Mouse (Mus musculus) intestine, embryonic 16.5 days (tissue): ENCODE results near the gene Mrgprf. TPM values are rescaled to one million over a fixed set of nuclear protein-coding genes. Genes with fewer than 3 reads are reported as not detected.
A peak's percentile ranks its signal among the peaks of the same experiment; 100 is the strongest.

Experiments used
- ATAC-seq: fragments of 200-750 bp; cut with Nextera tagmentation; 2 replicates; pipeline ENCODE4 v1.8.0; 2017; ENCODE audit warnings: moderate TSS enrichment, moderate library complexity
- H3K27ac ChIP-seq: fragments of 300-500 bp; sonication (generic); 2 replicates; pipeline ENCODE4 v1.5.1; 2014; ENCODE audit warnings: mild to moderate bottlenecking, low read length
- H3K27me3 ChIP-seq: fragments of 300-500 bp; sonication (generic); replicated peaks from 2 replicates; pipeline ENCODE4 v1.6.1; 2014; ENCODE audit warnings: low read length, control low read depth, mixed read lengths; ENCODE audit not compliant: control insufficient read depth, insufficient read depth
- H3K36me3 ChIP-seq: fragments of 300-500 bp; sonication (generic); 2 replicates; pipeline ENCODE4 v1.6.1; 2014; ENCODE audit warnings: low read length, control low read depth; ENCODE audit not compliant: control insufficient read depth, insufficient read depth
- H3K4me1 ChIP-seq: fragments of 300-500 bp; sonication (generic); 2 replicates; pipeline ENCODE4 v1.6.1; 2014; ENCODE audit warnings: low read length, control low read depth, mixed read lengths; ENCODE audit not compliant: control insufficient read depth, insufficient read depth
- H3K4me2 ChIP-seq: fragments of 300-500 bp; sonication (generic); 2 replicates; pipeline ENCODE4 v1.6.1; 2014; ENCODE audit warnings: low read depth, low read length, control low read depth
- H3K4me3 ChIP-seq: fragments of 300-500 bp; sonication (generic); 2 replicates; pipeline ENCODE4 v1.5.1; 2014; ENCODE audit warnings: mild to moderate bottlenecking, low read length
- H3K9ac ChIP-seq: fragments of 300-500 bp; sonication (generic); 2 replicates; pipeline ENCODE4 v1.6.1; 2014; ENCODE audit warnings: low read depth, low read length
- H3K9me3 ChIP-seq: fragments of 300-500 bp; sonication (generic); 2 replicates; pipeline ENCODE4 v1.6.1; 2016; ENCODE audit warnings: low read length, control low read depth; ENCODE audit not compliant: control insufficient read depth
- WGBS: fragments of 180-500 bp; shearing (Covaris S2); extraction: QIAGEN DNeasy Blood & Tissue Kit; methylation state at CpG from one replicate; pipeline ENCODE4 v1.1.7; 2014; 5-methylcytosine and 5-hydroxymethylcytosine counted together
- polyA plus RNA-seq: library from polyadenylated mRNA; unstranded; fragments of >200 nt; fragmentation: Nextera tagmentation; extraction: Ambion mirVana; gene quantifications from 2 replicates; pipeline ENCODE4 v1.2.1, GENCODE M21; 2015

Mrgprf gene
- polyA plus RNA-seq, 1 experiment from 2014 or later, result 2.5 TPM

DNA sequence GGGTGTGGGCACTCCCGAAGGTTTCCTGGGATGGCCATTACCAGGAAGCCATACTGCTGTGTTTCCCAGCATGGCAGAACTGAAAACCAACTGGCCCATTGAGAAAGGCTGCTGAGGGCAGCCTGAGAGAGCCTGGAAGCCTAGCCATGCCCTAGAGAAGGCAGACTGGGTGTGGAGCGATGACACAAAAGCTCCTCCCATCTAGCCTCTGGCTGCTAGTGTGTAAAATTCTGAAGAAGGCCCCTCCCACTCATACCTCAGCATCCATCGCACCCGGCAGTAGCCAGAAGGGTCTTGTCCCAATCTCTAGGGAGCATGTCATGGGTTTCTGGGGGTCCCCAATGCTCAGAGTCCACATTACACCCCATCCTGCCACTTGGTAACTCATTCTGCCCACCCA is 19.2 kb upstream of the Mrgprf start:
- Histone ChIP-seq H3K4me3 (no peak overlapping the region), H3K36me3 (peaks cover 12% of the 10 kb centered on the region), H3K4me1 (peaks cover 18% of the 10 kb centered on the region), H3K27ac (no peak overlapping the region), H3K9ac (no peak overlapping the region), H3K4me2 (no peak overlapping the region), H3K9me3 (no peaks in the 10 kb centered on the region), H3K27me3 (no peaks in the 10 kb centered on the region)
- ATAC-seq, result no peak
- WGBS, result 81% methylated on average over 4 of the region's 4 CpGs

DNA sequence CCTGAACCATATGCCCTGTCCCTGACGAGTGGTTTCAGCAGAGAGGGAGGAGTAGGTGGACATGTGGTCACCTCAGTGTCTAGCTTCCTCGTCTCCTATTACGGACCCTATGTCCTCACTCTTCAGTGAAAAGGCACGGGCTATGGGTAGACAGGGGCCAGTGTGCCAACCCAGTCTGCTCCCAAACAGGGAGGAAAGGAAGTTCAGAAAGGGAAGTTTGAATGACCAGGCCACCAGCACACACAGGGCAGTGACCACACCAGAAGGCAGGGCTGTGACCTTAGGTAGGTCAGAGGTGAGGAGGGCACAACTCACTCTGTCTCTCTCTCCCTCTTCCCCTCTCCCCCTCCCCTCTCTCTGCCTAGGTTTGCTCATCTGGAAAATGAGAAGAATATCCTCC is 17.6 kb upstream of the Mrgprf start:
- peaks cover 22% of the 10 kb centered on the region for H3K4me1 ChIP-seq
- H3K9ac ChIP-seq, result peak overlapping the region; percentile 64
- no peak for ATAC-seq
- H3K36me3 ChIP-seq, result peaks cover 7% of the 10 kb centered on the region
- no peak overlapping the region for H3K27ac ChIP-seq
- H3K9me3 ChIP-seq, result no peaks in the 10 kb centered on the region
- H3K4me2 ChIP-seq, result peak overlapping the region; percentile 53
- H3K4me3 ChIP-seq, result peak overlapping the region; percentile 54
- 50% methylated on average over 4 of the region's 4 CpGs for WGBS
- H3K27me3 ChIP-seq, result no peaks in the 10 kb centered on the region

DNA sequence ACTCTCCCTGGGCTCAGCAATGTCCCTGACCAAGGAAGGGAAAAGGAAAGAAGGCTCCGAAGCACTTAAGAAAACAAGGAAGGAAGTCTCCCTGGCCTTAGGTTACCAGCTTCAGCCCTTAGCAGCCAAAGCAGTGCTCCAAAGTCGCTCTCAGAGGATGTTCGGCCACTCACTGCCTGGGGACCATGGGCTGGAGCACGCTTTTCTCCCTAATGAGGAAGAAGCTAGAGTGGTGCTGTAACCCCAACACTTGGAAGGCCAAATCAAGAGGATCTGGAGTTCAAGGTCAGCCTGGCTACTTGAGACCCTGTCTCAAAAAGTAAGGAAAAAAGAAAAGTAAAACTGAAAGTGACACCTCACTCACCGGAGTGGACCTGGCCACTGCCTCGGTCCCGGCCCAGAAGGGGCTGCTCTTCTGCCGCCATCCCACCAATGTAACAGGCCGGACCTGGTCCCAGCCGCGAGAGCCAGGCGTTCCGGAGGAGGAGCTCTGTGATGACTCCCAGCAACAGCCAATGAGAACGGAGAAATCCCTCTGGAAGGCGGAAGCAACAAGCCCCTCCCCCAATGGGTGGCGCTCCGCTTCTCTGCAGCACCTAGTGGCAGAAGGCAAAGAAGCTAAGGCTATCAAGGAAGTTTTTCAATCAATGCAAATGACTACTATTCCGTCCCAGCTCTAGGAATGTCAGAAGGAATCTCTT is 17.0 kb upstream of the Mrgprf start, which contains the start of gene Tpcn2:
Tpcn2 (minus strand) TSS at position 525 of the 701 bp plus-strand sequence.
- Histone ChIP-seq H3K27ac (peak within 1 kb of the TSS; percentile 70), H3K9me3 (no peaks in the 10 kb centered on the region), H3K36me3 (peaks cover 7% of the 10 kb centered on the region), H3K4me1 (peaks cover 22% of the 10 kb centered on the region), H3K4me3 (peak within 1 kb of the TSS; percentile 54), H3K27me3 (no peaks in the 10 kb centered on the region), H3K9ac (peak within 1 kb of the TSS; percentile 64), H3K4me2 (peak within 1 kb of the TSS; percentile 53)
- peak; percentile 91 for ATAC-seq
- 1% methylated on average over 18 of the region's 18 CpGs for WGBS

DNA sequence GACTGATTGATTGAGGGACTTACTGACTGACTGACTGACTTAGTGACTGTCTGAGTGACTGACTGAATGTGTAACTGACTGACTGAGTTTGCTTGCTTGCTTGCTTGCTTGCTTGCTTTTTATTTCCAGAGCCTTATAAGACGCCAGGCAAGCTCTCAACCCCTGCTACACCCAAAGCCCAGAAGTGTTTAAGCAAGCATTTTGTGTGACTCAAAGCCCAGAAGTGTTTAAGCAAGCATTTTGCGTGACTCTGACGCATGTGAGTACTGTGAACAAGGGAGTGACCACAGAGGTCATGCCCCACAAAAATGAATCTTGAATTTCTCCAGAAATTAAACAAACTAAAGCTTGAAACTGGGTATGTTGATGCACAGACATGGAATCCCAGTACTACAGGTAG is 16.3 kb upstream of the Mrgprf start:
- ATAC-seq, result peak; percentile 19
- no peaks in the 10 kb centered on the region for H3K9me3 ChIP-seq

DNA sequence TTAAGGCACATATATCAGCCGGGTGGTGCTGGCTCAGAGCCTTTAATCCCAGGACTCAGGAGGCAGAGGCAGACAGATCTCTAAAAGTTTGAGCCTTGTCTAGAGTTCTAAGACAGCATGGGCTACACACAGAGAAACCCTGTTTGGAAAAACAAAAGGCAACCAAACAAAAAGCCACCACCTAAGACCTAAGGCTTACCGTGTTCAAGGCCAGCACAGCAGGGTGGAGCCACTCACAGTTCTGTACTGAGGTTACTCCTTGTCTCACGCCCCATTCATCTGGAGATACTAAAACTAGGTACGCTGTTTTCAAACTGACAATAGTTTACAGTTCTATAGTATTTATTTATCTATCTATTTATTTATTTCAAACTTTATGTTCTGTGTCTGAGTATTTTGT is 15.2 kb upstream of the Mrgprf start:
- WGBS, result 75% methylated on average over 4 of the region's 4 CpGs
- no peak overlapping the region for H3K9ac ChIP-seq
- ATAC-seq, result no peak
- no peaks in the 10 kb centered on the region for H3K36me3 ChIP-seq
- H3K9me3 ChIP-seq, result no peaks in the 10 kb centered on the region
- H3K27me3 ChIP-seq, result no peaks in the 10 kb centered on the region
- H3K4me2 ChIP-seq, result no peak overlapping the region
- peaks cover 22% of the 10 kb centered on the region for H3K4me1 ChIP-seq
- H3K27ac ChIP-seq, result no peak overlapping the region
- no peak overlapping the region for H3K4me3 ChIP-seq

More for the DNA sequence above, 16.3 kb upstream of the Mrgprf start:
- Histone ChIP-seq H3K27ac (peak overlapping the region; percentile 70), H3K36me3 (peaks cover 7% of the 10 kb centered on the region; the same call in 1 of the 2 replicates), H3K4me2 (peak overlapping the region; percentile 53), H3K27me3 (no peaks in the 10 kb centered on the region), H3K4me3 (peak overlapping the region; percentile 54), H3K9ac (no peak overlapping the region), H3K4me1 (peaks cover 22% of the 10 kb centered on the region)
- 33% methylated on average over 3 of the region's 3 CpGs for WGBS

DNA sequence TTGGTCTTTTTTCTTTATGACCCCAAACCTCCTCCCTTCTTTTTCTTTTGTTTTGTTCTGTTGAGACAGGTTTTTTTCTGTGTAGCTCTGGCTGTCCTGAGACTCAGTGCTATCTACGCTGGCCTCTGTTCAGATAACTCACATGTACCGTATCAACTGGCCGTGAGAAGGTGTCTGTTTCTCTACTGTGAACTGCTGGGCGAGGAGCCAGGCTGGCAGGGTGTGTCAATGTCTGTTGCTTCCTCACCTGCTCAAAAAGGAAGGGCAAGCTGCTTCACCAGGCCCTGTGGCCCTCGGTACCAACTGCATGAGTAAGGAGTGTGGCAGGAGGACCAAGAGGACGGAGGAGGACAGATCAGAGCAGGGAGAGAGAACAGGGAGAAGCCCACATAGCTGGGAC is 13.2 kb upstream of the Mrgprf start:
- Histone ChIP-seq H3K27me3 (no peaks in the 10 kb centered on the region), H3K9me3 (no peaks in the 10 kb centered on the region), H3K36me3 (no peaks in the 10 kb centered on the region), H3K27ac (0 out of 2 replicates have a peak overlapping the region, but pooled peaks have one; percentile 15), H3K4me1 (peaks cover 17% of the 10 kb centered on the region), H3K4me2 (no peak overlapping the region), H3K9ac (no peak overlapping the region), H3K4me3 (no peak overlapping the region)
- WGBS, result 67% methylated on average over 6 of the region's 6 CpGs
- ATAC-seq, result no peak

DNA sequence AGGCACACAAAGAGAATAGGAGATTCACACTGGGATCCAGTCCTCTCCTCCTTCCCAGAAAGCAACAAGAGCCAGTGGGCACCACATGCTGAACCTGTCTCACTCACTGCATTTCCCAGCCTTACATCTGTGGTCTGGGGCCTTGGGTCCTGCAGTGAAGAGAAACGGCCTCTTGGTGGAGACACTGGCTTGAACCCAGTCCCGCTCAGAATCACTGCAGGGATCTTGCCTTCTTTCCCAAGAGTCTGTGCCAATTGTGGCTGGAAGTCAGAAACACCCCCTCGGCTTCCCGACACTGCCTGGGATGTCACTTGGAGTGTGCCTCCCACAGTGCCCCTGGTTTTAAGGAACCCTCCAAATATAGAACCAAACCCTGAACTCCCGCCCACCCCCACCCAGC is 11.3 kb upstream of the Mrgprf start:
- Histone ChIP-seq H3K4me1 (peaks cover 7% of the 10 kb centered on the region; the same call in 1 of the 2 replicates), H3K4me2 (no peak overlapping the region), H3K9ac (no peak overlapping the region), H3K36me3 (no peaks in the 10 kb centered on the region), H3K27ac (no peak overlapping the region), H3K27me3 (no peaks in the 10 kb centered on the region), H3K4me3 (no peak overlapping the region), H3K9me3 (no peaks in the 10 kb centered on the region)
- no peak for ATAC-seq
- WGBS, result 29% methylated on average over 5 of the region's 5 CpGs

DNA sequence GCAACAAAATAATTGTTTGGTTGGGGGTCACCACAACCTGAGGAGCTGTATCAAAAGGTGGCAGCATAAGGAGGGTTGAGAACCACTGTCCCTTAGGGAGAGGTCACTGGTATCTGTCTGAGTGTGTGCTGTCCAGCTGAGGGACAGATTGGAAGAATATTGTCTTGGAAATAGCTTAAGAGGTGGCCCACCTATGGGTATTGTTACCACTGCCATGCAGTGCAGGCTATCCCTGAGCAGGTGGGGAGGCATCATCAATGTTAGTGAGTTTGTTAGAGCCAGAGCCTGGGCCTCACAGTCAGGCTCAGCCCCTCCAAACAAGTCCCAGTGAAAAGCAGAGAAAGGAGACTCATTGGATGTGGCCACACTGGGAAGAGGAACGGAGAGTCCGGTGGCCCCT is 8.8 kb upstream of the Mrgprf start:
- Histone ChIP-seq H3K9ac (no peak overlapping the region), H3K9me3 (no peaks in the 10 kb centered on the region), H3K4me1 (peaks cover 3% of the 10 kb centered on the region; the same call in 1 of the 2 replicates), H3K4me3 (no peak overlapping the region), H3K27me3 (no peaks in the 10 kb centered on the region), H3K36me3 (no peaks in the 10 kb centered on the region), H3K4me2 (no peak overlapping the region), H3K27ac (no peak overlapping the region)
- no peak for ATAC-seq
- 93% methylated on average over 2 of the region's 2 CpGs for WGBS

DNA sequence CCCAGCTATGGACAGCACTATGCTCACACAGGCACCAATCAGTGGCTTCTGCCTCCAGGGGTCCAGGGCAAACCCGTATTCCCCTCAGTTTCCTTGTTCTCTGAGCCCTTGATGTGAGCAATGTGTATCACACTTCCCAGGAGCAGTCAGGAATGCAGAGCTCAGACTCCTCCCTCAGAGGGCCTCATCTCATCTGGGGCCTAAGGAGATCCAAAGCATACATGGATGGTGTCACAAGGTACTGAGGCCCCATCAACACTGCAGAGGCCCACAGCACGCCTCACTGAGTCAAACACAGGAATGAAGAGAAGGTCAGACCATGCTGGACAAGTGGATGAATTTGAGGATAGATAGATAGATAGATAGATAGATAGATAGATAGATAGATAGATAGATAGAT is 7.9 kb upstream of the Mrgprf start:
- peak; percentile 74 for ATAC-seq
- no peak overlapping the region for H3K9ac ChIP-seq
- no peaks in the 10 kb centered on the region for H3K9me3 ChIP-seq
- 51% methylated on average over 2 of the region's 2 CpGs for WGBS
- no peak overlapping the region for H3K27ac ChIP-seq
- H3K36me3 ChIP-seq, result no peaks in the 10 kb centered on the region
- no peak overlapping the region for H3K4me3 ChIP-seq
- no peaks in the 10 kb centered on the region for H3K27me3 ChIP-seq
- no peak overlapping the region for H3K4me2 ChIP-seq
- H3K4me1 ChIP-seq, result no peaks in the 10 kb centered on the region
